9 mouse cellular contexts compared by ENCODE assay signal in genomic region chr4:141078510-141079137, GRCm38 (mm10). TPM values are rescaled to one million over a fixed set of nuclear protein-coding genes. Genes with fewer than 3 reads are reported as not detected.
A peak's percentile ranks its signal among the peaks of the same experiment; 100 is the strongest.
DNase-seq lines count a peak whose midpoint lies in the region; ATAC-seq and TF ChIP-seq lines count a peak whose summit lies in the region.
"Had no signal": no experiment of that assay in that cellular context is flagged by ENCODE, and none has a peak within 500 bp of the region (broad histone marks: within the 10 kb centered on the region; RNA-seq: fewer than 3 reads in every experiment).

No protein-coding gene starts in this region.

- TF ChIP-seq RAD21 in CH12.LX (IDR thresholded peaks at IDR 0.05; ENCODE audit: low read depth, low read length): no peak

- no peak for TF ChIP-seq CTCF in CH12.LX (conservative IDR thresholded peaks at IDR 0.05 in 1 of 2, IDR thresholded peaks at IDR 0.05 in 1 of 2; ENCODE audit: low read depth in 2 of 2, low read length in 2 of 2)
- no peak for TF ChIP-seq CTCF in layer of hippocampus, adult 2 months (conservative IDR thresholded peaks at IDR 0.05)

- H3K9ac ChIP-seq in CH12.LX (ENCODE audit: insufficient read depth, low read depth): no peak overlapping the region
- H3K9ac ChIP-seq in embryonic facial prominence, embryonic 15.5 days: no peak overlapping the region
- no peak overlapping the region for H3K9ac ChIP-seq in limb, embryonic 14.5 days (ENCODE audit: low read depth, low read length, severe bottlenecking)

- WGBS in embryonic facial prominence, embryonic 15.5 days: 68% methylated on average over 18 of the region's 18 CpGs
- 72% methylated on average over 18 of the region's 18 CpGs for WGBS in limb, embryonic 14.5 days

- no peak overlapping the region for H3K27ac ChIP-seq in CH12.LX (ENCODE audit: insufficient read depth, low read depth)
- no peak overlapping the region for H3K27ac ChIP-seq in embryonic facial prominence, embryonic 15.5 days (replicated peaks)
- no peak overlapping the region for H3K27ac ChIP-seq in limb, embryonic 14.5 days (replicated peaks; ENCODE audit: low read depth, low read length)
- H3K27ac ChIP-seq in layer of hippocampus, adult 2 months: no peak overlapping the region

- H3K36me3 ChIP-seq in CH12.LX (replicated peaks in 1 of 2; ENCODE audit: control insufficient read depth in 1 of 2, insufficient read depth in 1 of 2, low read length in 1 of 2): peaks cover 13 to 18% of the 10 kb centered on the region in 2 experiments
- peaks cover 7% of the 10 kb centered on the region for H3K36me3 ChIP-seq in embryonic facial prominence, embryonic 15.5 days
- peaks cover 19% of the 10 kb centered on the region for H3K36me3 ChIP-seq in limb, embryonic 14.5 days (ENCODE audit: control insufficient read depth, insufficient read depth, low read length)

- in situ Hi-C loops in CH12.LX (cut with MboI; ENCODE audit: low pct_ligation_motif_present, low pct_unique_long_range_greater_than_20kb, low sequenced_read_pairs): no loop called here

- no peak for ATAC-seq in embryonic facial prominence, embryonic 15.5 days (ENCODE audit: insufficient number of reproducible peaks, low FRiP score, low TSS enrichment, low read depth)
- no peak for ATAC-seq in limb, embryonic 14.5 days (ENCODE audit: low FRiP score, low read depth)

- peak overlapping the region in 1 of 3 experiments; percentile 89 for H3K4me3 ChIP-seq in CH12.LX (replicated peaks in 1 of 3; ENCODE audit: low read depth in 2 of 3, low read length in 2 of 3, poor library complexity in 1 of 3)
- peak overlapping the region; percentile 95 for H3K4me3 ChIP-seq in embryonic facial prominence, embryonic 15.5 days (replicated peaks)
- peak overlapping the region; percentile 99; the same call in 1 of the 2 replicates for H3K4me3 ChIP-seq in limb, embryonic 14.5 days (replicated peaks; ENCODE audit: low read length)
- no peak overlapping the region for H3K4me3 ChIP-seq in layer of hippocampus, adult 2 months

- dilution Hi-C loops in CH12.LX (cut with MboI; ENCODE audit: extremely low pct_ligation_motif_present, extremely low pct_unique_long_range_greater_than_20kb, low sequenced_read_pairs): no loop called here

- H3K4me1 ChIP-seq in CH12.LX (ENCODE audit: control insufficient read depth in 1 of 2, insufficient read depth in 2 of 2): peaks cover 6 to 21% of the 10 kb centered on the region in 2 experiments; a peak in 3 of 4 replicates
- H3K4me1 ChIP-seq in embryonic facial prominence, embryonic 15.5 days: peaks cover 23% of the 10 kb centered on the region
- H3K4me1 ChIP-seq in limb, embryonic 14.5 days (ENCODE audit: control insufficient read depth, insufficient read depth, low read length): peaks cover 10% of the 10 kb centered on the region

- DNase-seq in heart, adult 11 months: peak; percentile 90
- DNase-seq in heart, postnatal 4 days: no peak
- no peak for DNase-seq in CH12.LX (ENCODE audit: extremely low read depth)
- DNase-seq in limb, embryonic 14.5 days (ENCODE audit: low spot score): no peak
- DNase-seq in adipocyte (ENCODE audit: low spot score): no peak
- DNase-seq in layer of hippocampus, adult 2 months (ENCODE audit: low spot score in 2 of 2): no peak
- DNase-seq in left cerebral cortex, adult 18-20 months (ENCODE audit: low spot score in 2 of 2): no peak

- no peak for TF ChIP-seq POLR2A in CH12.LX (IDR thresholded peaks at IDR 0.05; ENCODE audit: low read depth, low read length)
- no peak for TF ChIP-seq POLR2A in limb, embryonic 14.5 days (IDR thresholded peaks at IDR 0.05; ENCODE audit: borderline replicate concordance, extremely low read depth, insufficient read depth, insufficient read length)

- H3K9me3 ChIP-seq in CH12.LX (replicated peaks; ENCODE audit: low read length): peaks cover 15% of the 10 kb centered on the region
- H3K9me3 ChIP-seq in embryonic facial prominence, embryonic 15.5 days (replicated peaks): no peaks in the 10 kb centered on the region
- H3K9me3 ChIP-seq in limb, embryonic 14.5 days (ENCODE audit: control insufficient read depth, low read length): no peaks in the 10 kb centered on the region

- no peak for TF ChIP-seq EP300 in CH12.LX (IDR thresholded peaks at IDR 0.05; ENCODE audit: low read length)

- peaks cover 1% of the 10 kb centered on the region for H3K27me3 ChIP-seq in CH12.LX (replicated peaks)
- no peaks in the 10 kb centered on the region for H3K27me3 ChIP-seq in embryonic facial prominence, embryonic 15.5 days
- no peaks in the 10 kb centered on the region for H3K27me3 ChIP-seq in limb, embryonic 14.5 days (ENCODE audit: control insufficient read depth, insufficient read depth, low read length)

- H3K79me2 ChIP-seq in CH12.LX (replicated peaks; ENCODE audit: control insufficient read depth, extremely low read depth, insufficient read depth, poor library complexity, severe bottlenecking): peaks cover 28% of the 10 kb centered on the region

- no peak overlapping the region for H3K4me2 ChIP-seq in CH12.LX (ENCODE audit: insufficient read depth, low read depth, poor library complexity, severe bottlenecking)
- no peak overlapping the region; the same call in 1 of the 2 replicates for H3K4me2 ChIP-seq in embryonic facial prominence, embryonic 15.5 days (replicated peaks)
- no peak overlapping the region for H3K4me2 ChIP-seq in limb, embryonic 14.5 days (replicated peaks; ENCODE audit: low read depth, low read length, severe bottlenecking)

TF ChIP-seq in CH12.LX, 34 proteins besides CTCF, POLR2A, EP300 and RAD21:
- TF ChIP-seq CHD1 (IDR thresholded peaks at IDR 0.05; ENCODE audit: low read depth, low read length) (no peak), RCOR1 (conservative IDR thresholded peaks at IDR 0.05; ENCODE audit: low read depth, low read length) (no peak), ZKSCAN1 (IDR thresholded peaks at IDR 0.05; ENCODE audit: borderline replicate concordance, low read depth, low read length) (peak; percentile 65), HCFC1 (IDR thresholded peaks at IDR 0.05; ENCODE audit: low read depth, low read length) (no peak), MAFK (IDR thresholded peaks at IDR 0.05; ENCODE audit: insufficient replicate concordance, low read length) (no peak), SIN3A (IDR thresholded peaks at IDR 0.05; ENCODE audit: low read length) (no peak), JUN (IDR thresholded peaks at IDR 0.05; ENCODE audit: insufficient read depth, low read depth, low read length) (no peak), PAX5 (IDR thresholded peaks at IDR 0.05; ENCODE audit: low read length) (no peak)

RNA-seq across cellular contexts. Expression of gene Necap2, which starts 0.5 kb away (rescaled TPM):
- 10 to 100 TPM; 33.7 to 35.8 TPM for total RNA-seq in heart, postnatal 4 days (2021)
- total RNA-seq in CH12.LX (2012; rRNA removed) (32.6 and 38.9 TPM in 2 replicates), CH12.LX (2014; rRNA removed) (34.8 and 41.0 TPM in 2 replicates)
- 41.7 and 45.1 TPM in 2 replicates for polyA plus RNA-seq in CH12.LX (2012; ENCODE audit: insufficient read length, low read depth)
- polyA plus RNA-seq in embryonic facial prominence, embryonic 15.5 days (2015; fragmentation: Nextera tagmentation; extraction: Ambion mirVana): 88.0 and 93.4 TPM in 2 replicates
- polyA plus RNA-seq in limb, embryonic 14.5 days (2012; rRNA removed): 79.1 and 91.0 TPM in 2 replicates
- 83.2 and 90.5 TPM in 2 replicates for polyA plus RNA-seq in limb, embryonic 14.5 days (2014; fragmentation: Nextera tagmentation; extraction: Ambion mirVana)
- 10 to 100 TPM; 41.6 to 42.2 TPM for total RNA-seq in layer of hippocampus, adult 2 months (2021)
- 10 to 100 TPM; 43.2 to 44.3 TPM for total RNA-seq in left cerebral cortex, adult 18-20 months (2021)

RNA-seq across cellular contexts. Expression of gene Spata21, which starts 9.5 kb away (rescaled TPM):
- not detected for total RNA-seq in heart, postnatal 4 days (2021)
- total RNA-seq in CH12.LX (2012; rRNA removed) (not detected in 2 replicates), CH12.LX (2014; rRNA removed) (not detected in 2 replicates)
- polyA plus RNA-seq in CH12.LX (2012; ENCODE audit: insufficient read length, low read depth): not detected in 2 replicates
- polyA plus RNA-seq in embryonic facial prominence, embryonic 15.5 days (2015; fragmentation: Nextera tagmentation; extraction: Ambion mirVana): 0.20 and 0.28 TPM in 2 replicates
- polyA plus RNA-seq in limb, embryonic 14.5 days (2012; rRNA removed): 0.04 and 0.08 TPM in 2 replicates
- 0.18 and 0.43 TPM in 2 replicates for polyA plus RNA-seq in limb, embryonic 14.5 days (2014; fragmentation: Nextera tagmentation; extraction: Ambion mirVana)
- total RNA-seq in layer of hippocampus, adult 2 months (2021): not detected
- under 1 TPM; 0.21 to 0.23 TPM for total RNA-seq in left cerebral cortex, adult 18-20 months (2021)
- total RNA-seq: heart, adult 8-10 months had no signal

RNA-seq across cellular contexts. Expression of gene Crocc, which starts 18.3 kb away (rescaled TPM):
- total RNA-seq in heart, postnatal 4 days (2021): 1 to 10 TPM; 8.2 to 8.3 TPM
- 5.9 and 8.3 TPM in 2 replicates for total RNA-seq in CH12.LX (2012; rRNA removed)
- 3.5 and 4.3 TPM in 2 replicates for total RNA-seq in CH12.LX (2014; rRNA removed)
- polyA plus RNA-seq in CH12.LX (2012; ENCODE audit: insufficient read length, low read depth): 4.8 and 8.6 TPM in 2 replicates
- 6.9 and 7.0 TPM in 2 replicates for polyA plus RNA-seq in embryonic facial prominence, embryonic 15.5 days (2015; fragmentation: Nextera tagmentation; extraction: Ambion mirVana)
- polyA plus RNA-seq in limb, embryonic 14.5 days (2012; rRNA removed): 25.9 and 27.8 TPM in 2 replicates
- polyA plus RNA-seq in limb, embryonic 14.5 days (2014; fragmentation: Nextera tagmentation; extraction: Ambion mirVana): 5.4 and 7.3 TPM in 2 replicates
- 10 to 100 TPM; 83.1 to 89.8 TPM for total RNA-seq in layer of hippocampus, adult 2 months (2021)
- total RNA-seq in left cerebral cortex, adult 18-20 months (2021): 10 to 100 TPM; 44.6 to 55.4 TPM

Comparison
In these comparisons a context has a peak if more than half of its experiments do, and no peak if none do; other contexts are left out.
1. RNA of gene Crocc, which starts 18.3 kb away (total RNA-seq): 83.1 to 89.8 TPM in layer of hippocampus, adult 2 months and 44.6 to 55.4 TPM in left cerebral cortex, adult 18-20 months; 8.2 to 8.3 TPM in heart, postnatal 4 days and 3.5 to 8.3 TPM in CH12.LX; every median in the first group is over 4 times any median in the second.